Mouse (Mus musculus) spleen, adult 2 months (tissue): ENCODE data around the gene Ninj1.

ENCODE experiments used
- CTCF ChIP-seq: fragments of 200-500 bp; IDR thresholded peaks from 2 replicates; pipeline ENCODE4 v1.5.1; 2011; ENCODE audit warnings: mild to moderate bottlenecking, inconsistent platforms; ENCODE audit not compliant: insufficient read depth, insufficient read length, insufficient replicate concordance; ENCODE audit errors: extremely low read depth
- POLR2A ChIP-seq: fragments of 200-500 bp; IDR thresholded peaks from 2 replicates; pipeline ENCODE4 v1.6.1; 2011; ENCODE audit warnings: low read depth, low read length, inconsistent platforms

- TF ChIP-seq CTCF: no peak
- no peak for TF ChIP-seq POLR2A
Measured at GRCm38 (mm10) chr13:49225633-49226032, 38.3 kb downstream of the Ninj1 start.
